Mouse (Mus musculus) embryonic fibroblast, embryonic 13.5 days (primary cell): ENCODE results near the gene Tbpl1. TPM values are rescaled to one million over a fixed set of nuclear protein-coding genes. Genes with fewer than 3 reads are reported as not detected.
A peak's percentile ranks its signal among the peaks of the same experiment; 100 is the strongest.

Experiments used
- H3K27ac ChIP-seq: 2 replicates; pipeline ENCODE4 v1.5.1; 2012; ENCODE audit warnings: low read length, control low read depth, inconsistent platforms; ENCODE audit not compliant: insufficient read depth
- H3K4me1 ChIP-seq: 2 replicates; pipeline ENCODE4 v1.6.1; 2011; ENCODE audit warnings: low read length; ENCODE audit not compliant: control insufficient read depth, insufficient read depth
- H3K4me3 ChIP-seq: 2 replicates; pipeline ENCODE4 v1.5.1; 2011; ENCODE audit warnings: mild to moderate bottlenecking, control low read depth, low read length; ENCODE audit not compliant: insufficient read depth
- CTCF ChIP-seq: IDR thresholded peaks from 2 replicates; pipeline ENCODE4 v1.5.1; 2011; ENCODE audit warnings: mild to moderate bottlenecking, control low read depth, low read length, moderate library complexity, borderline replicate concordance; ENCODE audit not compliant: insufficient read depth
- POLR2A ChIP-seq: IDR thresholded peaks from 2 replicates; pipeline ENCODE4 v1.6.1; 2011; ENCODE audit warnings: low read depth, mild to moderate bottlenecking, control low read depth, low read length, moderate library complexity
- polyA plus RNA-seq: library from polyadenylated mRNA; stranded (reverse); fragments of >200 nt; gene quantifications from 2 replicates; pipeline ENCODE4 v1.2.4, GENCODE M21; 2011; ENCODE audit warnings: low read depth; ENCODE audit not compliant: missing spikeins, insufficient read length

Tbpl1 gene
- polyA plus RNA-seq = 53.2 and 54.7 TPM in 2 replicates

GRCm38 (mm10) chr10:22731272-22732093 is at the start of gene Tbpl1:
Gene Tbpl1 (minus strand): TSS chr10:22731938.
- H3K27ac ChIP-seq = peak within 1 kb of the TSS; percentile 75
- H3K4me3 ChIP-seq = peak within 1 kb of the TSS; percentile 66
- TF ChIP-seq CTCF (no peak), POLR2A (peak; percentile 78)
- no peaks in the 10 kb centered on the region; the same call in 1 of the 2 replicates for H3K4me1 ChIP-seq

GRCm38 (mm10) chr10:22781466-22781865 is 49.7 kb upstream of the Tbpl1 start:
- Histone ChIP-seq H3K4me1 (no peaks in the 10 kb centered on the region), H3K4me3 (no peak overlapping the region), H3K27ac (no peak overlapping the region)
- TF ChIP-seq CTCF = no peak
- TF ChIP-seq POLR2A = no peak

GRCm38 (mm10) chr10:22777939-22778338 is 46.2 kb upstream of the Tbpl1 start:
- Histone ChIP-seq H3K27ac (no peak overlapping the region), H3K4me3 (no peak overlapping the region), H3K4me1 (no peaks in the 10 kb centered on the region)
- TF ChIP-seq CTCF = peak; percentile 67; the same call in 1 of the 2 replicates
- no peak for TF ChIP-seq POLR2A

GRCm38 (mm10) chr10:22776007-22776698 is 44.4 kb upstream of the Tbpl1 start:
- TF ChIP-seq CTCF (peak; percentile 28; the same call in 1 of the 2 replicates), POLR2A (no peak)
- H3K27ac ChIP-seq = no peak overlapping the region
- H3K4me1 ChIP-seq = no peaks in the 10 kb centered on the region
- no peak overlapping the region for H3K4me3 ChIP-seq

- Histone ChIP-seq H3K4me1 (no peaks in the 10 kb centered on the region), H3K27ac (no peak overlapping the region), H3K4me3 (no peak overlapping the region)
- TF ChIP-seq CTCF = no peak
- no peak for TF ChIP-seq POLR2A
Observed at GRCm38 (mm10) chr10:22775456-22775855, 43.7 kb upstream of the Tbpl1 start.

GRCm38 (mm10) chr10:22774626-22775025 is 42.9 kb upstream of the Tbpl1 start:
- Histone ChIP-seq H3K4me1 (no peaks in the 10 kb centered on the region), H3K4me3 (no peak overlapping the region), H3K27ac (no peak overlapping the region)
- no peak for TF ChIP-seq CTCF
- TF ChIP-seq POLR2A = no peak

GRCm38 (mm10) chr10:22754240-22754639 is 22.5 kb upstream of the Tbpl1 start:
- no peak for TF ChIP-seq POLR2A
- TF ChIP-seq CTCF = no peak
- Histone ChIP-seq H3K4me3 (no peak overlapping the region), H3K4me1 (no peaks in the 10 kb centered on the region), H3K27ac (no peak overlapping the region)

GRCm38 (mm10) chr10:22751175-22751682 is 19.5 kb upstream of the Tbpl1 start:
- no peak overlapping the region for H3K4me3 ChIP-seq
- no peak for TF ChIP-seq POLR2A
- no peak for TF ChIP-seq CTCF
- H3K27ac ChIP-seq = no peak overlapping the region
- no peaks in the 10 kb centered on the region for H3K4me1 ChIP-seq

- Histone ChIP-seq H3K4me1 (no peaks in the 10 kb centered on the region), H3K4me3 (no peak overlapping the region), H3K27ac (no peak overlapping the region)
- TF ChIP-seq POLR2A (no peak), CTCF (no peak)
Observed at GRCm38 (mm10) chr10:22746334-22747322, 14.9 kb upstream of the Tbpl1 start.
